Mouse (Mus musculus) kidney, postnatal 36 days (tissue): ENCODE results near the gene Stfa2l1.
"Not testable (repeated sequence)": the region's sequence is repeated elsewhere in the genome, so short reads cannot be mapped to it uniquely, and the experiment has no call there.

Experiments used
- DNase-seq, 2 experiments: peaks; one replicate each; pipeline ENCODE4 v3.0.0; 2021 to 2022; ENCODE audit warnings: mixed read lengths in 2 of 2

Stfa2l1 gene

DNA sequence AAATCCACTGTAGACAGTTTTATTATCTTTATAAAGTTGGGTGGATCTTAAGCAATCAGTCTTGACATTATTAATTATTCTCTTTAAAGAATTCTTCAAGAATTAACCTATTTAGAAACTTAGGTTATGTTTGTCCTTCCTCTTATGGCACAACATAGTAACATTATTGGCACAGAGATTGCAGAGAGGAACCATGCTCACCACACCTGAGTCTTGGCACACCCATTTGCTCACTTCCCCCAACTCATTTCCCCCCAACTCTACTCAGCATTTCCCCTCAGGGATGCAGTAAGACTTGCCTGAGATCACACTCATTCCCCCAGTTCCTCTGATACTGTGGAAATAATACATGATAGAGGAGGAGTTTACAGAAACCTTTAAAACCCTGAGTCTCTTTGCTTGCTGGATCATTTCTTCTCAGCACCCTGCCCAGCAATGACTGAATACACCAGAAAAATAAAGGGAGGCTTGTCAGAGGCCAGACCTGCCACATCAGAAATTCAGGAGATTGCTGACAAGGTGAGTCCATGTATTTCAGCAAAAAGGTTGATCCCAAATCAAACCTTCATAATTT, at the start of gene Stfa2l1:
Gene Stfa2l1, plus strand, starts transcription at position 410 of the 574 bp plus-strand sequence.
- DNase-seq, result no peak

DNA sequence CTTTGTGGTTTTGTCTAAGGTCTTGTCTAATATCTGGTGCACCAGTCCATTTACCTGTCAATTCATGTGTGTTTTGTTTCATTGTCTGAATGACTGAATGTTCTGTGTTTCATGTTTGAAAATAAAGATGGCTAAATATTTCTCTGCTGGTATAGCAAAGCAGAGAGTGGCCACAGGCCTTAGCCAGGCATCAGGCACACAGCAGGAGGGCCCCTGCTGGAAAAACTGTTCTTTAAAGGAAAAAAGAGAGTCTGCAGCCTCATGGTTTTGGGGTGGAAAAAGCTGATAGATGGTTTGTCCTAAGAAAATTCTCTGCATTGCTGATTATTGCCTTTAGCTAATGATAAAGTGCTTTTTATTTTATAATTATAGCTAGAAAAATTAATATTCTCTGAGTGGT, 45.1 kb upstream of the Stfa2l1 start:
- not testable (repeated sequence) for DNase-seq

DNA sequence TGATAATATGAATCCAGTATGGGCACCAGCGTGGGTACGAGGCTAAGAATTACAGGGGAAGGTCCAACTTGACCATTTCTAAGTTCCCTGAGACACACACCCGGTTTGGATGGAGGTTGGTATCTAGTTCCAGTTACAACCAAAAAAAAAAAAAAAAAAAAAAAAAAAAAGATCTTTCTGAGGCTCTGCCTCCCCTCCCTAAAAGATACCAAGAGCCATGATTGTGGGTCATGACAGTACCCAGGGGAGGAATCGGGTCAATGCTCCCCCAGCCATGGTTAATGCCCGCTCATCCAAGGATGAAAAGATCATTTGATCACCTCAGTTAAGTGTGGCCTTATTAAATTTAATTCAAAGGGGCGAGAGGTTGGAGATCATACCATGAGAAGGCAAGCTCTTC, 40.9 kb upstream of the Stfa2l1 start:
- not testable (repeated sequence) for DNase-seq

DNA sequence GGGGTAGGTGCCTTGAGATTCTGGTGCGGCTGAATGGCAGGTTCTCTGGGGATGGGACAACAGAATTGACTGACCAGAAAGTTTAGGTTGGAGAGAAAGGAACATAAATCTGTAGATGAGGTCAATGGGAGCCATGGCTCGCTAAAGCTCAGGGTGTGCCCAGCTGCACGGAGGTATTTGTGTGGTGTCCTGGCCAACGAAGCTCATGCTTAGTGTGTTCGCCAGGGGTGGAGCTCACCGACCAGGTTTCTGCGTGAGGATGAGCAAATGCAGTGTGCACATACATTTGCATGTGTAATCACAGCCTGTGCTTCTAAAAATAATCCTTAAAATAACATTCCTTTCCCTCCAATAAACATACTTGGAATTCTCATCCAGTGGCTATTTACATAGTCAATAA, 28.5 kb upstream of the Stfa2l1 start:
- DNase-seq, result peak; percentile 5 to 19

DNA sequence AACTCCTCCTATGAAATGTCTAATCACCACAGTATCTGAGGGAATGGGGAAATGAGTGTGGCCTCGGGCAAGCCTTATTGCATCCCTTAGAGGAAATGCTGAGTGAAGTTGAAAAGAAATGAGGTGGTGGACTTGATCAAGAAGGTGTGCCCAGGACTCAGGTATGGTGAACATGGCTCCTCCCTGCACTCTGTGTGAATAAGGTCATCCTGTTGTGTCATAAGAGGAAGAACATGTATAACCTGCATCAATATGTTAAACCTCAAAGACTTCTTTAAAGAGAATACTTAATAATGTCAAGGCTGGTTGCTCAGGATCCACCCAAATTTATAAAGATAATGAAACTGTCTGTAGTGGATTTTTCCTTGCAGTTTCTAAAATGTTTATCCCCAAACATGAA, 25.5 kb upstream of the Stfa2l1 start, which contains the start of gene Csta1:
Gene Csta1, minus strand, starts transcription at position 101 of the 400 bp plus-strand sequence.
- DNase-seq, result no peak

DNA sequence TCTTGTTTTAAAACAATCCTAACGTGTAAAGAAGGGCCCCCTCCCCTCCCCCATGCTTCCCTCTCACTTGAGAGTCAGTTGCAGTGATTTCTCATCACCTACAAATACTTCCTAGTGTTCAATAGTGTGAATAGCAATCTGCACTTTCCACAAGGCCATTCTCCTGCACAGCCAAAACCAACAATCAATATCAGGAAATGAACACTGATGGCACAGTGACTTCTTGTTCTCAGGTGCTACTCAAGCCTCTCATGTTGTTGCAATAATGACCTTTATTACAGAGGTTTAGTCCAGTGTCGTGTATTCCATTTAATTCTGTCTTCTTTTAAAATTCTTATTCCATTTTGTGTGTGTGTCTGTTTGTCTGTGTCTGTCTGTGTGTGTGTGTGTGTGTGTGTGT, 18.4 kb upstream of the Stfa2l1 start:
- DNase-seq, result no peak

DNA sequence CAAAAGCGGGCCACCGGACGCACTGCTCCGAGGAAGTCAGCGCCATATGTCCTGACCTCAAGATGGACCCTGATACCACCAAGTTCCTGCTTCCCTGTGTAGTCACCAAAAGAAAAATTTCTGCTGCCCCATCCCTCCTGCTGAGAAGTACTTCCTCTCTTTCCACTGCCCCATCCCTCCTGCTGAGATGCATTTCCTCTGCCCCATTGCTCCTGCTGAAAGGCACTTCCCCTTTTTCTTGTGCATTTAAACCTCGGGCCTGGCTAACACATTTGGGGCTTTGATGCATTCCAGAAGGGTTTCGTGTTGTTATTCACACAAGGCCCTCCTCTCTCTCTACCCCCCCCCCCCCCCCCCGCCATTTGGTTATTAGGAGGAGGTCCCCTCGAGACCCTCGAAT, 11.2 kb downstream of the Stfa2l1 start:
- DNase-seq, result not testable (repeated sequence)

DNA sequence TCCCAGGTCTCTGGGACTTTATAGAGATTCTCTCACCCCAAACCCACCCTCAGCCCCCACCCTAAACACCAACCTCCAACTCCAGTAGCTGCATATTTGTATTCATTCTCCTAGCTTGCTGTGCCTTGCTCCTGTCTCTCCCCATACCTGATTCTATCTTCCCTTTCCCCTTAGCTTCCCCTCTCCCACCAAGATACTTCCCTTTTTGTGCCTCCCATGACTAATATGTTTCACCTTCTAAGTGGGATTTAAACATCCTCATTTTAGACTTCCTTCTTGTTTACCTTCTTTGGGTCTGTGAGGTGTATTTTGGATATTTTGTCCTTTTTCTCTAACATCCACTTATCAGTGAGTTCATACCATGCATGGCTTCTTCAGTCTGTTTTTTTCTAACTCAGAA, 19.5 kb downstream of the Stfa2l1 start:
- DNase-seq, result no peak

DNA sequence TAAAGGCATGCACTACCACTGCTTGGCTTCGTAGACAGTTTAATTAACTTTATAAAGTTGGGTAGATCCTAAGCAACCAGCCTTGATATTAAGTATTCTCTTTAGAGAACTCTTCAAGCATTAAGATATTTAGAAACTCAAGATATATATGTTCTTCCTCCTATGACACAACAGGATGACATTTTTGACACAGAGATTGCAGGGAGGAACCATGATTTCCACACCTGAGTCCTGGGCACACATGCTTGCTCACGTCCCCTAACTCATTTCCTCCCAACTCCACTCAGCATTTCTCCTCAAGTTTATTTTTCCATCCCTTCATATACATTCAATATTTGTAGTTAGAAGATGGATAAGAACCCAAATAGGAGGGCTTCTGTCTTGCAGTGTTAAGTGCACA, 23.3 kb downstream of the Stfa2l1 start:
- DNase-seq, result no peak

DNA sequence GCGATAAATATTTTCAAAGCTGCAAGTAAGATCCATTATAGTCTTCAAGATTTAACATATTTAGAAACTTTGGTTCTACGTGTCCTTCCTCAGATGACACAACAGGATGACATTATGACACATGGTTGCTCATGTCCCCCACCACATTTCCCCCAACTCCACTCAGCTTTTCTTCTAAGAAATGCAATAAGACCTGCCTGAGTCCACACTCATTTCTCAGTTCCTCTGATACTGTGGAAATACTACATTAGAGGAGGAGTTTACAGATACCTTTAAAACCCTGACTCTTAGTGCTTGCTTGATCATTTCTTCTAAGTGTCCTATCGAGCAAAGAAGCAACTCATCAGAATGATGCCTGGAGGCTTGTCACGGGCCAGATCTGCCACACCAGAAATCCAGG, 27.3 kb downstream of the Stfa2l1 start, which contains the start of gene Gm5483:
Gene Gm5483, plus strand, starts transcription at position 301 of the 400 bp plus-strand sequence.
- not testable (repeated sequence) for DNase-seq

DNA sequence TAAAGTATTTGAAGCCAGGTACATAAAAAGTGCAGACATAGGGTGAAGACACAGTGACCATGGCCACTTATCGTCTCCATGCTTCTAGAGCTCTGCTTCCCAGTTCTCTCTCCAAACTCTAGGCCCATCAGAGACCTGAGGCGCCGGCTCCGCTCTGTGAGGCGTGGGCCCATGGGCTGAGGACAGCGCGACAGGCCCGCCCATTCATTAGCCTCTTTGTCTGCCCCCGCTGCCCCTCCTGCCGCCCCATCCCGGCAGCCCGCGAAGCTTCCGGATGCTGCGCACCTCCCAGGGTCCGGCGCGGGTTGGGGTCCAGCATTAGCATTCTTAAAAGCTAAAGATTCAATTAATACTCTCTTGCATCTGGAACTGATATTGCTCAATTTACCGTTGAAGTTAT, 42.6 kb downstream of the Stfa2l1 start:
- no peak for DNase-seq

DNA sequence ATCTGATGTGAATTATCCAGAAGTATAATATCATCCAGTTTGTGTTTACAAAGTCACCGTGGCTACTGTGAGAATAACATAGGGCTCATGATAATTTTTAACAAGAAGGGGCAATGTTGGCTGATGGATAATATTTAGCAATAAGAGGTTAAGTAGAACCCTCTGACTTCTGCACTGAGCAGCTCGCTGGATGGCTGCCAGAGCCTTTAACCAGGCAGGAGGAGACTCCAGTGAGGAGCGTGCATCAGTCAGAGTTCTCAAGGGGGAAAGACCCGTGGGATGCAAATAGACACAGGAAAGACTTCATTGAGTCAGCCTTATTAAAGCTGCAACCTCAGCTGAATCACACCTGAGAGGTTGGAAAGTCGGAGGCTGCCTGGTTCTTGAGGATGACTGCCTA, 47.2 kb downstream of the Stfa2l1 start:
- DNase-seq, result peak; percentile 48 to 72

DNA sequence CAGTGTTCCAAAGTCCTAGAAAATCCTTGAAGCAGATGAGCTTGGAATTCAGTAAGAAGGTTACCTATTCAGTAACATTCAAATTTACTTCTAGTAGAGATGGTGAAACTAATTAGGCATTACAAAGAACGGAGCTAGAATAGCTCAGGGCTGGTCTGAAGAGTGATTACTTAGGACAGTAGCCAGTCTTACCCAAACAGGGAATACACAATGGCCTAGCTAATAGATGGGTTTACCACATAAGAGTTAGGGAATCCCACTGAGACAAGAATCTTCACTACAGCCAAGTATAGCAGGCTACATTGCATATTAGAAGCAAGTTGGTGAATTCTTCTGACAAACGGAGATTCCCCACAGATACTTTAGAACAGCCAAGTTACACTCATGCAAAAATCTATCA, 49.1 kb downstream of the Stfa2l1 start:
- DNase-seq, result not testable (repeated sequence)

DNA sequence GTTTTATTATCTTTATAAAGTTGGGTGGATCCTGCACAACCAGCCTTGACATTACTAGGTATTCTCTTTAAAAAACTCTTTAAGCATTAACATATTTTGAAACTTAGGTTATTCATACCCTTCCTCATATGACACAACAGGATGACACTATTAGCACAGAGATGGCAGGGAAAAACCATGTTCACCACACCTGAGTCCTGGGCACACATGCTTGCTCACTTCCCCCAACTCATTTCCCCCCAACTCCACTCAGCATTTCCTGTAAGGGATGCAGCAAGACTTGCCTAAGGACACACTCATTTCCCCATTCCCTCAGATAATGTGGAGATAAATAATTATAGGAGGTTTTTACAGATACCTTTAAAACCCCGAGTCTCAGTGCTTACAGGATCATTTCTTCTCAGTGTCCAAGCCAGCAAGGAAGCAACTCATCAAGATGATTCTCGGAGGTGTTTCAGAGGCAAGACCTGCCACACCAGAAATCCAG, 53.4 kb downstream of the Stfa2l1 start, which contains the start of gene Gm5416:
Gene Gm5416, plus strand, starts transcription at position 437 of the 487 bp plus-strand sequence.
- no peak for DNase-seq
